Mouse (Mus musculus) bone marrow macrophage, adult 2 months (primary cell): ENCODE results near the gene Ctse.

ENCODE experiments used
- CTCF ChIP-seq: IDR thresholded peaks from 2 replicates; pipeline ENCODE4 v1.5.1; 2012; ENCODE audit warnings: low read depth, mild to moderate bottlenecking, low read length, moderate library complexity
- POLR2A ChIP-seq: IDR thresholded peaks from 2 replicates; pipeline ENCODE4 v1.6.1; 2012; ENCODE audit warnings: mild to moderate bottlenecking, low read depth, low read length, borderline replicate concordance

DNA sequence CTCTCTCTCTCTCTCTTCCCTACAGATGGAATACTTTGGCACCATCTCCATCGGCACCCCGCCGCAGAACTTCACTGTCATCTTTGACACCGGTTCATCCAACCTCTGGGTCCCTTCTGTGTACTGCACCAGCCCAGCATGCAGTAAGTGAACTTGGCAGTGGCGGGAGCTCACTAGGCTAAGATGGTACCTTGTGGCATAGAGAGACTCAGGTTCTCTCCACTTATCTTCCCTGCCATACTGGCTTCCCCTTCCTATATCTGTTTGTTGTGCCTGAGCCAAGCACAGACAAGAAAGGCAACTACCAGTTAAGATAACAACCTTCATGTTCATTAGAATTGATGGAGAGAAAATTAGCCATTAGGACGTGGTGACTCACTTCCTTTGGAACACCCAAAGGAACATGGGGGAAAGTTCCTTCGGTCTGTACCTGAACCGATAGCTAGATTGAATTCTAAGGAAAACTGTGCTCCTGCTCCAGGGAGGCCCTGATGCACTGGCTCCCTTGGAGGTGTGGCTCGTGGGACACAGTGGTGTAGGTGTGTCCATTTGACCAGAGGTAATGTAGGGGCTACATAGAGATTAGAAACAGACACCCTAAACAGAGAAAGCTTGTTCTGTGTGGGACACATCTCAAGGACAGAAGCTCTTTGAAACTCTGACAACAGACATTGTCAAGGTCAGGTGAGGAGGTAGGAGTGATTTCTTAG, 25.3 kb downstream of the Ctse start:
- TF ChIP-seq CTCF (no peak), POLR2A (no peak)
